In the genomic region with DNA sequence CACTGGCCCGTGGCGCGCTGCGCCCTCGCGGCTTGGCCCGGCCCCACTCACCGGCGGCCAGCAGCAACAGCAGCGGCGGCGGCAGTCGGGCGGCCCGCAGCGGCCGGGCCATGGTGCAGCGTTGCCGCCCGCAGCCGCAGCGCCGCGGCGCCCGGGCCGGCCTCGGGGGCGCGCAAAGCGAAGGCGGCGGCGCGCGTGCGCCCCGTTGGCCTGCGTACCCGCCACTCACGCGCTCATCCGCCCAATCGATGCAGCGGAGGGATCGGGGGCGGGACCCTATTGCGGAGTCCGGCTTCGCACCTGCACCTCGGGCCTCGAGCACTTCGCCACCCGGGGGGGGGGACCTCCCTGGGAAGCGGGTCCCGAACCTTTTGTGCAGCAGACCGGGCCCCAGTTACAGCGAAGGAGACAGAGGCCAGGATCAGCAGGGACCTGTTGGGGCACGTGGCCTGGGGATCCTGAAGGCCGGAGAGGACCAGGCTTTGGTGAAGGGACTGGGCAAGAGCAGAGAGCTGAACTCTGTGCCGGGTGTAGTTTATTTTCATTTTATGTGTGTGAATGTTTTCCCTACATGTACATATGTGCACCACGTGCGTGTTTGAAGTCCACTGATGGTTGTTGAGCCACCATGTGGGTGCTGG, we compare ENCODE assay signal across 8 mouse cellular contexts. TPM values are rescaled to one million over a fixed set of nuclear protein-coding genes. Genes with fewer than 3 reads are reported as not detected.
DNase-seq lines count a peak whose midpoint lies in the region; ATAC-seq and TF ChIP-seq lines count a peak whose summit lies in the region.

A gene (minus strand): TSS at position 177 of the 641 bp plus-strand sequence.

- H3K9me3 ChIP-seq in hindbrain, embryonic 14.5 days (ENCODE audit: control insufficient read depth, low read length), result no peaks in the 10 kb centered on the region

- peak; percentile 71 to 75 for DNase-seq in adrenal gland, adult 18-20 months (ENCODE audit: low spot score in 2 of 2)
- peak; percentile 70 to 92 for DNase-seq in cerebellum, postnatal 4 days (ENCODE audit: low spot score in 2 of 2)
- DNase-seq in gastrocnemius, adult 2 months, result peak; percentile 92
- DNase-seq in hindbrain, embryonic 14.5 days (ENCODE audit: low spot score), result peak; percentile 90
- DNase-seq in left cerebral cortex, adult 2 months (ENCODE audit: extremely low spot score in 1 of 2, low spot score in 2 of 2), result peak; percentile 86
- peak; percentile 79 to 88 for DNase-seq in lung, postnatal 4 days
- peak; percentile 91 to 92 for DNase-seq in right cerebral cortex, postnatal 10 days (ENCODE audit: low spot score in 2 of 2)
- DNase-seq in c-Kit-positive CD71-positive TER-119-positive erythroid progenitor cells, embryonic 14.5 days (ENCODE audit: low spot score), result no peak

- peak within 1 kb of the TSS; percentile 98 for H3K9ac ChIP-seq in hindbrain, embryonic 14.5 days

- peaks cover 34% of the 10 kb centered on the region for H3K4me1 ChIP-seq in hindbrain, embryonic 14.5 days (replicated peaks; ENCODE audit: control insufficient read depth, insufficient read depth, low read length)

- TF ChIP-seq CTCF in gastrocnemius, adult 2 months (IDR thresholded peaks at IDR 0.05), result no peak
- no peak for TF ChIP-seq CTCF in left cerebral cortex, adult 2 months (IDR thresholded peaks at IDR 0.05)

- no peaks in the 10 kb centered on the region for H3K36me3 ChIP-seq in hindbrain, embryonic 14.5 days (replicated peaks; ENCODE audit: control insufficient read depth, insufficient read depth)

- H3K4me2 ChIP-seq in hindbrain, embryonic 14.5 days (replicated peaks), result peak within 1 kb of the TSS; percentile 81

- peak within 1 kb of the TSS; percentile 83 for H3K4me3 ChIP-seq in gastrocnemius, adult 2 months
- H3K4me3 ChIP-seq in hindbrain, embryonic 14.5 days (replicated peaks; ENCODE audit: low read length), result peak within 1 kb of the TSS; percentile 98
- peak within 1 kb of the TSS; percentile 71 for H3K4me3 ChIP-seq in left cerebral cortex, adult 2 months

- H3K27ac ChIP-seq in gastrocnemius, adult 2 months, result peak within 1 kb of the TSS; percentile 63
- peak within 1 kb of the TSS; percentile 97 for H3K27ac ChIP-seq in hindbrain, embryonic 14.5 days
- H3K27ac ChIP-seq in left cerebral cortex, adult 2 months, result peak within 1 kb of the TSS; percentile 53; the same call in 1 of the 2 replicates

- intact Hi-C loops in gastrocnemius, adult 2 months (cut with DNase I), result no loop called here
- intact Hi-C loops in left cerebral cortex, adult 2 months (cut with DNase I), result no loop called here

- 4% methylated on average over 59 of the region's 63 CpGs for WGBS in hindbrain, embryonic 14.5 days

- H3K27me3 ChIP-seq in hindbrain, embryonic 14.5 days (ENCODE audit: control insufficient read depth, insufficient read depth, low read length), result no peaks in the 10 kb centered on the region

- ATAC-seq in hindbrain, embryonic 14.5 days (ENCODE audit: low FRiP score), result peak; percentile 71

RNA-seq across cellular contexts. Expression of the gene that starts here (rescaled TPM):
- 10 to 100 TPM; 41.2 to 69.3 TPM for total RNA-seq in adrenal gland, adult 18-20 months (2021)
- 10 to 100 TPM; 48.5 to 55.1 TPM for total RNA-seq in gastrocnemius, adult 2 months (2021)
- polyA plus RNA-seq in hindbrain, embryonic 14.5 days (2014; fragmentation: Nextera tagmentation; extraction: Ambion mirVana), result 525 and 527 TPM in 2 replicates
- 100 to 1,000 TPM; 196 to 201 TPM for total RNA-seq in left cerebral cortex, adult 2 months (2021)
